Comparison of ENCODE assay signal across 22 mouse cellular contexts in genomic region chr10:61845476-61845875, GRCm38 (mm10).
"Had no signal": no experiment of that assay in that cellular context is flagged by ENCODE, and none has a peak within 500 bp of the region (broad histone marks: within the 10 kb centered on the region; RNA-seq: fewer than 3 reads in every experiment).

No protein-coding gene starts in this region.

- DNase-seq: kidney, adult 9 months; kidney, postnatal 14 days; kidney, postnatal 4 days; left cerebral cortex, postnatal 4 days; liver, postnatal 0 days; lung, postnatal 10 days; lung, postnatal 36 days; midbrain, embryonic 14.5 days; right cerebral cortex, adult 18-20 months; right cerebral cortex, postnatal 25 days; spleen, adult 18-20 months; thymus, postnatal 25 days had no signal

- H3K36me3 ChIP-seq: limb, embryonic 12.5 days; limb, embryonic 15.5 days; lung, embryonic 15.5 days; midbrain, embryonic 10.5 days; neural tube, embryonic 12.5 days; neural tube, embryonic 15.5 days; stomach, embryonic 15.5 days had no signal

- H3K27me3 ChIP-seq: limb, embryonic 12.5 days; neural tube, embryonic 15.5 days; stomach, embryonic 15.5 days had no signal

- H3K9ac ChIP-seq: limb, embryonic 12.5 days; limb, embryonic 15.5 days; liver, embryonic 14.5 days; liver, postnatal 0 days; lung, embryonic 15.5 days; neural tube, embryonic 12.5 days; neural tube, embryonic 15.5 days; stomach, embryonic 15.5 days had no signal

- H3K4me1 ChIP-seq: megakaryocyte, embryonic 14.5 days; neural tube, embryonic 12.5 days; neural tube, embryonic 15.5 days had no signal

- ATAC-seq: liver, postnatal 0 days had no signal

- H3K4me2 ChIP-seq: limb, embryonic 12.5 days; limb, embryonic 15.5 days; liver, embryonic 11.5 days; lung, embryonic 15.5 days; neural tube, embryonic 12.5 days; neural tube, embryonic 15.5 days; stomach, embryonic 15.5 days had no signal

- H3K27ac ChIP-seq: limb, embryonic 12.5 days; limb, embryonic 15.5 days; liver, embryonic 14.5 days; lung, embryonic 15.5 days; midbrain, embryonic 10.5 days; neural tube, embryonic 12.5 days; neural tube, embryonic 15.5 days; stomach, embryonic 15.5 days had no signal

- H3K9me3 ChIP-seq: limb, embryonic 12.5 days; limb, embryonic 15.5 days; lung, embryonic 15.5 days; megakaryocyte, embryonic 14.5 days; midbrain, embryonic 10.5 days; neural tube, embryonic 12.5 days; neural tube, embryonic 15.5 days; stomach, embryonic 15.5 days had no signal

- H3K4me3 ChIP-seq: limb, embryonic 12.5 days; limb, embryonic 15.5 days; lung, embryonic 15.5 days; megakaryocyte, embryonic 14.5 days; midbrain, embryonic 10.5 days; neural tube, embryonic 12.5 days; neural tube, embryonic 15.5 days; stomach, embryonic 15.5 days had no signal
